Mouse (Mus musculus) spleen, adult 2 months (tissue): ENCODE measurements around the gene Arhgef3.

Experiments used
- CTCF ChIP-seq: fragments of 200-500 bp; IDR thresholded peaks from 2 replicates; pipeline ENCODE4 v1.5.1; 2011; ENCODE audit warnings: mild to moderate bottlenecking, inconsistent platforms; ENCODE audit not compliant: insufficient read depth, insufficient read length, insufficient replicate concordance; ENCODE audit errors: extremely low read depth
- POLR2A ChIP-seq: fragments of 200-500 bp; IDR thresholded peaks from 2 replicates; pipeline ENCODE4 v1.6.1; 2011; ENCODE audit warnings: low read depth, low read length, inconsistent platforms

DNA sequence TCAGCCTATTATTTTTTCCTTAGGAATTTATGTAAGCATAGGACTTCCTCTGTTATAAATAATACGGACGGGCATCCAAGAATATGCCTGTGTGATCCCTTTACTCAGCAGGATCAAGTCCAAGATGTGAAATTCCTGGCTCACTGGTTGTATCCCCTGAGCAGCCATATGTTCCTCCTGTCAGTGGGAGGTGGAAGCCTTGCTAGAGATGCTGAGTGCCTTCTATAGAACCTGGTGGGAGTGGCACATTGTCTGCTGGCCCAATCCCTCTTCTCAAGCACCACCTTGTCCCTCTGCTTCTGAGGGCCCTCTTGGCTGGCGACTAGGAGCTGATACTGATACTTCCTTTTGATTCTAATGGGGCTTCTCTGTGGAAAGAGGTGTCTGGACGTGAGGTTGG is 155.1 kb downstream of the Arhgef3 start:
- no peak for TF ChIP-seq POLR2A
- no peak for TF ChIP-seq CTCF
